Mouse (Mus musculus): ENCODE measurements around the gene Mlx.
A peak's percentile ranks its signal among the peaks of the same experiment; 100 is the strongest.

The Mlx gene

DNA sequence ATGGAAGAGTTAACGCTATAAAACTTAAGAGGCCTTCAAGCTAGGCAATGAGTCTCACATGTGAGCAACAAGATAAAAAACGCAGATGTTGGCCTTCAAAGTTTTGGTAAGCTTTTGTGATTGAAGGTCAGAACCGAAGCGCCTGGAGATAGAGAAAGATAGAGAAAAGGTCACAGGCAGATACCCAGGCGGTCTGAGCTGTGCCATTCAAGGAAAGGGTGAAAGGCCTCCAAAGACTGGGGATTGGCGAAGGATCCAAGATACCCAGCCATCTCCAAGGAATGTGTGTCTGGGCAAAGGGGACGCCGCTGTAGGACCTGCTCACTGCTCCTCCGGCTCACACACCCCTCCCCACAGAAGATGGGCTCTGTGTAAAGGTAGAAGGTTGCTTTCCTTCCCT is 22.1 kb upstream of the Mlx start:
- ATAC-seq (ENCODE audit: low TSS enrichment): no peak

DNA sequence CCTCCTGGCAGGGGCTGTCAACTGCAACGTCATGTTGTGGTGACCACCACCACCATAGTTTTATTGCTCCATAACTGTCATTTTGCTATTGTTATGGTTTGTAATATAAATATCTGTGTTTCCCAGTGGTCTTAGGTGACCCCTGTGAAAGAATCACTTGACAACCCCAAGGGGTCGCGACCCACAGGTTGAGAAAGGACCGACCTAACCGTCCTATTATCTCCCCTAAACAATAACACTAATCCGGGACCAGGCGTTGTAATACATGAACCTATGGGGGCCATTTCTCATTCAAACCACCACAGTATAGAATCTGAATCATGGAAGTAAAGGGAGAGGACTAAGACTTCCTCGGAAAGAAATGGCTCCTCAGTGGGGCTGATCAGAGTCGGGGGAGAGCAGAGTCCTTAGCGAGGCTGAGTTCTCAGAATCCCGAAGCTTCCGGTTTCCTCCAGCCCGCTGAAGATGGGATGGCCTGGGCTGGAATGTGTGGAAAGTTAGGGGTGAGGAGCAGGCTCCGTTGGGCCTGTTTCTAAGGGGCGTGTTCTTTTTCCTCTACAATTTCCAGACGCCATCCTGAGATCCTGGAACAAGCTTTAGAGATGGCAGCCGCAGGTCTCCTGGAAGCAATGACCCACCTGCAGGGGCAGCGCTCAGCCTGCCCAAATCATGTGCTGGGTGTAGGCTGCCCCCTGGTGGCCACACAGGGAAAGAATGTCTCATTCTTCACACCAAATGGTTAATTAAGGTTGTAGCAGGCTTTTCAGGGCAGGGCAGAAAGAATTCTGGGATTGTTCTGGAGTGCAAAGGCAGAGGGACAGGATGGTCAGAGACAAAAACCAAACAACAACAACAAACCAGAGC is 20.3 kb upstream of the Mlx start:
- no peak for ATAC-seq (ENCODE audit: low TSS enrichment)

DNA sequence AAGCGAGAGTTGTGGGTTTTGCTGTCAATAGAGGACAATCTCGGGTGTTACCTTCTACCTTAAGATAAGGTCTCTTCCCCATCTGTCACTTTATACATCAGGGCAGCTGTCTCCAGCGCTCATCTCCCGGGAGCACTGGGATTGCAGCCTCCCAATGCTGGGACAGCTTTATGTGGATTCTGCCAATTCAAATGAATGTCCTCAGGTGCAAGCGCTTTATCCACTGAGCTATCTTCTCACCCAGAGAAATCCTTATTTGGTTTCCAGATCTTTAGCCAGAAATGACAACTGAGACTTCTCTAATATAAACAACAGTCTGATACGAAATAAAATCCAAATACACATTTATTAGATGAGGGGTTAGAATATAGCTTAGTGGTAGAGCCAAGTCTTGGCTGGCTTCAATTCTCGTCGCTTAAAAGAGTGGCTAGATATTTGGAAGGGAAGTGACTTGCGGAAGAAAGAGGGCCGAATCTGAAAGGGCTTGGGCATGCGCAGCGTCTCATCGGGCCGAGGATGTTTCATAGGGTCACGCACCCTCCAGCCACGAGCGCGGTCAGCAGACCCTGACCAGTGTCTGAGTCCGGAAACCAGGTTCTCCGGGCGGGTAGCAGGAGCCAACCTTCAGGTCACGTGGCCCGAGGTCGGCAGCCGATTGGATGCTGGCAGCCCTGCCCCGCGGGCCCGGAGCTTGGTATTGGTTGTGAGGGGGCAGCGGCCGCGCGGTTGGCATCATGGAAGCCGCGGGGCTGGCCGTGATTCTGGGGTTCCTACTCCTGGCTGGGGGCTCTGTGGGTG is 17.5 kb upstream of the Mlx start, which contains the start of gene Naglu:
TSS of gene Naglu (plus strand) at position 622 of the 798 bp plus-strand sequence.
- peak; percentile 83 for ATAC-seq (ENCODE audit: low TSS enrichment)

DNA sequence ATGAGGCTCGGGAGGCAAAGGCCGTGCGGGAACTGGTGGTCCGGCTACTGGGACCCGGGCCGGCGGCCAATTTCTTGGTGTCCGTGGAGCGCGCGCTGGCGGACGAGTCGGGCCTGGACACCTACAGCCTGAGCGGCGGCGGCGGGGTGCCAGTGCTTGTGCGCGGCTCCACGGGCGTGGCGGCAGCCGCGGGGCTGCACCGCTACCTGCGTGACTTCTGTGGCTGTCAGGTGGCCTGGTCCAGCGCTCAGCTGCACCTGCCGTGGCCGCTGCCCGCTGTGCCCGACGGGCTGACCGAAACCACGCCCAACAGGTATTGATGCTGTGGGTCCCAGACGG is 16.9 kb upstream of the Mlx start:
- peak; percentile 24 for ATAC-seq (ENCODE audit: low TSS enrichment)

DNA sequence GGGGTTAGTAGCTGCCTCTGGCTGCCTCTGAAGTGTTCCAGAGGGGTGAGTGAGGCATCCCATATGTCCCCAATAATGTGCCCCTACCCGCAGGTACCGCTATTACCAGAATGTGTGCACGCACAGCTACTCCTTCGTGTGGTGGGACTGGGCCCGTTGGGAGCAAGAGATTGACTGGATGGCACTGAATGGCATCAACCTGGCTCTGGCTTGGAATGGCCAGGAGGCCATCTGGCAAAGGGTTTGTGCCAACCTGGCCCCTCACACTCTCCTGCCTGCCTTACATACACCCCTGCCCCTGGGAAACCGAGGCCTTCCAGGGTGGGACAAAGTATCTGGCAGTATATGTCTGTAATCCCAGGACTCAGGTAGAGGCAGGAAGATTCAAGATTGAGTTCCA is 16.1 kb upstream of the Mlx start:
- ATAC-seq (ENCODE audit: low TSS enrichment): no peak

DNA sequence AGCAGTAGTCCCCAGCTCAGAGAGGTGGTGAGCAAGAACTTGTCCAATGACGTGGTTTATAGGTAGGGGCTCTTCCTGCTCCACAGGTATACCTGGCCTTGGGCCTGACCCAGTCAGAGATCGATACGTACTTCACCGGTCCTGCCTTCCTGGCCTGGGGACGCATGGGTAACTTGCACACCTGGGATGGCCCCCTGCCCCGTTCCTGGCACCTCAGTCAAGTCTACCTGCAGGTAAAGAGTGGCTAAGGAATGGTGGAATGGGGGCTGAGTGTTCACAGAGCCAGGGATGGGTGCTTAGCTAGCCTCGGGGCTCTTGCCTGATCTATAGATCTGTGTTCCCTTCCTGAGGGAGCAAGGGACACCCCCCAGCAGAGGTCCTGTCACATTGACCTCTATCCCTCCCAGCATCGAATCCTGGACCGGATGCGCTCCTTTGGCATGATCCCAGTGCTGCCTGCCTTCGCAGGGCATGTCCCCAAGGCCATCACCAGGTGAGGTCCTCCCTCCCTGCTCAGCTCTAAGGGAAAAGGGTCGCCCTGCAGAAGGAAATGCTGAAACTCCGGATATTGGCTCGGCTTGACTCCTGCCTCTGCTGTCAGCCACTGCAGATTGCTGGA is 15.2 kb upstream of the Mlx start:
- ATAC-seq (ENCODE audit: low TSS enrichment): no peak

DNA sequence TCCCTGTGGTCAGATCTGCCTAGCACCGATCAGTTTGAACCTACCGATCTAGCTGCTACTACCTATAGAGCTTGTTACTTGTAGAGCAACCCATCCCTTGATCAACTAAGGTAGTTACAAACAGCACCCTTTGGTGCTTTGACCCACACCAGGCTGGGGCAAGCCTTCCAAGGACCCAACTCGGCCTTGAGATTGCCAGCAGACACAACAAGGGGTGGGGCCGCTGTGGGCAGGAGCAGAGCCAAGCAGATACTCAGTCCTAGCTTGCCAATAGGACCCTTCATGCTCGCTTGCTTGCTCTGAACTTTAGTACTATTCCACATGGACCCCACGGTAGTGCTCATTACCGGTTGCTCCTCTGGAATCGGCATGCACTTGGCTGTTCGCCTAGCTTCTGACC is 9.0 kb upstream of the Mlx start, which contains the start of gene Hsd17b1:
TSS of gene Hsd17b1 (plus strand) at position 291 of the 400 bp plus-strand sequence.
- ATAC-seq (ENCODE audit: low TSS enrichment): no peak

DNA sequence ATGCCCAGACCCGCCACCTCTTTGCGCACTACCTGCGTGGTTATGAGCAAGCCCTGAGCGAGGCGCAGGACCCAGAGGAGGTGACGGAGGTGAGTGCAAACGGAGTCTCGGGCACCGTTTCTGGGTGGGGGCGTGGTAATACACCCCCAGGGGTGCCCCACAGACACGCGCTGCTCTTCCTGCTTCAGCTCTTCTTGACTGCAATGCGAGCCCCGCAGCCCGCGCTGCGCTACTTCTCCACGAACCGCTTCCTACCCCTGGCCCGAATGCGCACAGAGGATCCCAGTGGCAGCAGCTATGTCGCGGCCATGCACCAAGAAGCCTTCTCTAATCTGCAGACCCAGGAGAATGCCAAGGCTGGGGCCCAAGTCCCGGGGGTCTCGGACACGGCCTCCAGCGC is 7.3 kb upstream of the Mlx start:
- no peak for ATAC-seq (ENCODE audit: low TSS enrichment)

DNA sequence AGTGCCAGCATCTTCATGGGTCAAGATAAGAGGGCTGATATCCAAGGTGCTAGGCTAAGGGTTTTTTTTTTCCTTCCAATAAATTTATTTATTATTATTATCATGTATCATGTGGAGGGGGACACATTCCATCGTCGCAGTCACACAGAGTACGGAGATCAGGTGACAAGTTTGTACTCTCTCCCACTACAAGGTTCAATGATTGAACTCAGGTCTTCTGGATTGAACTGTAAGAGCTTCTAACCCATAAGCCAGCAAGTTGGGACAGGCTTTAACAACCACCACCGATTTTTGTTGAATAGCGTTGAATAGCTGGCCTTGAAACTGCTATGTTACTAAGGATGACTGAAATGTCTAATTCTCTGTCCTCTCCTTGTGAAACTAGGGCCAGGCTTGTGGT is 6.7 kb upstream of the Mlx start:
- ATAC-seq (ENCODE audit: low TSS enrichment): no peak

DNA sequence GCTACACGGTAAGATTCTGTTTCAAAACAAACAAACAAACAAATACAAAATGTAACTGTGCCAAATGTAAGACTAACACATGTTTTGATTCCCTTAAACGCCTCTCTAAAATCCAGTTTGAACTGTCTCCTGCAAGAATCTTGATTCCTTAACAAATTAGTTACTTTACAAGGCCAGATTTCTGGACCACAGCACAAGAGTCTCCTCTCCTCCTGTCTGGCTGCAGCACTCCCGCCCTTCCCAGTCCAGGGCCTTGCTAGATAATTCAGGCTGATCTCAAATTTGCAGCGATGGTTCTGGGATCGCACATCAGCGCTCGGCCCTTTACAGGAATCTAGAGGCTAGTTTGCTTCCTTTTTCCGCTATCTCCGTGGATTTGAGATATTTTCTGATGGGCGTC is 5.4 kb upstream of the Mlx start:
- ATAC-seq (ENCODE audit: low TSS enrichment): no peak

DNA sequence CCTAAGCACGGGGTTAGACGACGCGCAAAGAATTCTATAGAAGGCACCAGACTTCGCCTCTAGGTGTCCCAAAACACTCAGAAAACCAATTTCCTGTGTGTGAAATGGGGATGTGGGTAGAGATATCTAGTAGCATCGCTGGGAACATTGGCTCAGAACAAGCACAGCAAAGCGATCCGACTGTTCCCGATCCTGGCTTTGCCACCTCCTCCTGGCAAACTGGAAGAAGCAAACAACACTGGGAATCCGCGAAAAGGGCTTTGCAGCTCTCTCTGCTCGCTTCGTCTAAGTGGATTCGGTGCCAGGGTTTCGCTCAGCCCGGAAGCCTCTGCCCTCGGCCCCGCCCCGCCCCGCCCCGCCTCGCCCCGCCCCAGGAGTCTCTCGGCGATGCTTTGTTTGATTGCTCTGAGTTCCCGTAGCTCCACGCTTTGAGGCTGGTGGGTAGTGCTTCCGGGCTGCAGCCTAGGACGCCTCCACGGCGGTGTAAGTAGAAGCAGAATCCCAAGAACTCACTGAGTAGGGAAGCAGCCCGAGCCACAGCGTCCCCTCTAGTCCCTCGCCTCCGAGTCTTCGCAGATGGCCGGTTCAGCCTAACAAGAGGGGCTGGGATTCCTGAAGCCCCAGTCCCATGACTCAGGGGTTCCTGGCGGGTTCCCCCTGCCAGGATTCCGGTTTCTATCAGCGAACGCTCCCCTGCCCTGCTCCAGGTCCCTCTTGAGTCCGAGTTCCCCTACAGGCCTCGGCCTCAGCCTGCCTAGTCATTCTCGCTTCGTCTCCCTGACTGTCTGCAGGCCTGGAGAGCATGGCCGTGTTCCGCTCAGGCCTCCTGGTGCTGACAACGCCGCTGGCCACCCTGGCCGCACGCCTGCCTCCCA is 4.6 kb upstream of the Mlx start, which contains the start of gene Coasy:
TSS of gene Coasy (plus strand) at position 358 of the 875 bp plus-strand sequence.
- ATAC-seq (ENCODE audit: low TSS enrichment): peak; percentile 66

DNA sequence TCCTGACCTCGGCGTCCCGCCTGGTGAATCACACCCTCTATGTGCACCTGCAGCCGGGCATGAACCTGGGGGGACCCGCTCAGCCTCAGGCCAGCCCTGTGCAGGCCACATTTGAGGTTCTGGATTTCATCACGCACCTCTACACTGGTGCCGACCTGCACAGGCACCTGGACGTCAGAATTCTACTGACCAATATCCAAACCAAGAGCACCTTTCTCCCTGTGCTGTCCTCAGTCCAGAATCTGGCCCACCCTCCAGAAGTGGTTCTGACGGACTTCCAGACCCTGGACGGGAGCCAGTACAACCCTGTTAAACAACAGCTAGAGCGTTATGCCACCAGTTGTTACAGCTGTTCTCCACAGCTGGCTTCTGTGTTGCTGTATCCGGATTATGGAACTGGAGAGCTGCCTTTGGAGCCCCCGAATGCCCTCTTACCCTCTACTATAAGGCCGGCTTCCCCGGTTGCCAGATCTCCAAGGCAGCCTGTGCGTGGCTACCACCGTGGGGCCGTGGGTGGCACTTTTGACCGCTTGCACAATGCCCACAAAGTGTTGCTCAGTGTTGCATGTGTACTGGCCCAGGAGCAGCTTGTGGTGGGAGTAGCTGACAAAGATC is 3.9 kb upstream of the Mlx start:
- no peak for ATAC-seq (ENCODE audit: low TSS enrichment)

DNA sequence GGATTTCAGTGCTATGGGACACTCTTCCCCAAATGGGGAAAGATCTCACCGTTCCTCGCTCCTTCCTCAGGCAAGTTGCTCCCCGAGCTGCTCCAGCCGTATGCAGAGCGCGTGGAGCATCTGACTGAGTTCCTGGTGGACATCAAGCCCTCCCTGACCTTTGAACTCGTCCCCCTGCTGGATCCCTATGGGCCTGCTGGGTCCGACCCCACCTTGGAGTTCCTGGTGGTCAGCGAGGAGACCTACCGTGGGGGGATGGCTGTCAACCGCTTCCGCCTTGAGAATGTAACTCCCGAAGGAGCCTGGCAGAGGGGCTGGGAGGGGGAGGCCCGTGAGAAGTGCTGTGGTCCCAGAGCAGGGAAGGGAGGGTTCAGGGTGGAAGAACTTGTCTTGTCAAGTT is 2.8 kb upstream of the Mlx start:
- no peak for ATAC-seq (ENCODE audit: low TSS enrichment)

DNA sequence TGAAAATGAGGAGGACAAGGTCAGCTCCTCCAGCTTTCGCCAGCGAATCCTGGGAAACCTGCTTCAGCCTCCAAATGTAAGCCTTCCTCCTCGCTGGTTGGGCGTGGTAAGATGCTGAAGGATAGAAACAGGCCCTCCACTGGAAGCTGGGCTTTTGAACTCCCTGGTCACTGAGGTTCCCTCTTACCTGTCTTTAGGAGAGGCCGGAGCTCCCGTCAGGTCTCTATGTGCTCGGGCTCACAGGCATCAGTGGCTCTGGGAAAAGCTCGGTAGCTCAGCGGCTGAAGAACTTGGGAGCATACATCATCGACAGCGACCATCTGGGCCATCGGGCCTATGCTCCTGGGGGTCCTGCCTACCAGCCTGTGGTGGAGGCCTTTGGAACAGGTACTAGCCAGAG is 2.3 kb upstream of the Mlx start:
- ATAC-seq (ENCODE audit: low TSS enrichment): no peak

DNA sequence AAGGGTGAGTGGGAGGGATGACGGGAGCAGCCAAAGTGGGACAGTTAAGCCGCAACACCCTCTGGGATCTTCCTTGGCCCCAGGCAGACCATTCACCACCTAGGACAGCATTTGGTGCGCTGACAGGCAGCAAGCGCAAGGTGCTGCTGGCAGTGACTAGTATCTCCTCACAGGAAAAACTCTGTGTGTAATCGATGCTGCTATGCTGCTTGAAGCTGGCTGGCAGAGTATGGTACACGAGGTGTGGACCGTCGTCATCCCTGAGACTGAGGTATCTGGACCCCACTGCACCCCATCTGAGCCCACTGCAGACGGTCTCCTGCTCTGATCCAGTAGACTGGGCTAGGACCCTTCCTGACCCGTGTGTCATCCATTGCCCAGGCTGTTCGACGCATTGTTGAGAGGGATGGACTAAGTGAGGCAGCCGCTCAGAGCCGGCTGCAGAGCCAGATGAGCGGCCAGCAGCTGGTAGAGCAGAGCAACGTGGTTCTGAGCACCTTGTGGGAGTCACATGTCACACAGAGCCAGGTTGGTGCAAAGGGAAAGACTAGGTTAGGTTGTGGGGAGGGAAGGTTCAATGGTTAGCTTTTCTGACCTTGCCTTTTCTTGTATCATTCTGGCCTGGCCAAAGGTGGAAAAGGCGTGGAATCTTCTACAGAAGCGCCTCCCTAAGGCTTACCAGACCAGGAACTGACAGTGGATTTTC is 1.3 kb upstream of the Mlx start:
- no peak for ATAC-seq (ENCODE audit: low TSS enrichment)

DNA sequence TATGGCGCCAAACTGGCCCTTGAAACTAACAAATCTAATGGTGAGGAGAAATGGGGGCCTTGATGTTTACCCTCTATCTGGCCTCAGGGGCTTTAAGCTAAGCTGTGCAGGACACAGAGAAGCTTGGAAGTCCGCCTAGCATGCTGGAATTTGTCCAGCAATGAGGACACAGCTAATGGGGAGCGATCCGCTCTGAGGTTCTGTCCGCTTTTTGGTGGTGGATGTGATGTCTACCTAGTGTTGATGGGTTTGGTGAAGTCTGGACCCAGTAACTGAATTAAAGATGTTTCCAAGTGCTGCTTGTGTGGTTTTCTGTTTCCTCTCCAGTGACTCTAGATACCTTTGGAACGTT is 778 bp upstream of the Mlx start:
- no peak for ATAC-seq (ENCODE audit: low TSS enrichment)

DNA sequence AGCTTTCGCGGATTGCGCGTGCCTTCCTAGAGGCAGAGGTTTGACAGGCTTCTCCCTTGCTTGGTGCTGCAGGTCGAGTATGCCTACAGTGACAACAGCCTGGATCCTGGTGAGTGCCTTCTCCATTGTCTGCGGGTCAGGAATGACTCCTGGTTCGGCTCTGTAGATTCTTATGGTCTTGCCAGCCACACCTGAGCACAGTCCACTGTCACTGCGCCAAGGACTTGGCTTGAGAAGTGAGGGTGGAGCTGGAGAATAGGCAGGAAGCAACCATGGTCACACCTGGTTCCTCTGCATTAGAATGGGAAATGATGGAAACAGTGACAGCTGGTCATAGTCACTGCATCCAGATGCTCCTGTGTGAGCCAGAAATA is 592 bp downstream of the Mlx start:
- no peak for ATAC-seq (ENCODE audit: low TSS enrichment)

DNA sequence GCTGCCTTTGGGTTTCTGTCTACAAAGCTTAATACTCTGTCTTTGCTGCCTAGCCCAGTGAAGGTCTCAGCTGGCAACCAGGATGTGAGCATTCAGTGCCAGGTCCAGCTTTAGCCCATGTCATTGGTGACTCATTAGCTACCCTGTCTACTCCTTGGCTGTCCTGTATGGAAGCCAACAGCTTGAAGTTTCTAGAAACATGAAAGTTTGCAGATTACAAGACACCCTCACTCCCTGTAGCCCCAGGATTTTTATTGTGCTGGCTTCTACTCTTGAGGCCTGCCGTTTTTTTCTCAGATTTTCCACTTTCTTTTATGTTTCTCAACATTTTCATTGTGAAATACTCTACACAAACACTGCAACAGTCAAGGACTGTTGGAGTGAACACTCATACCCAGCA is 2.9 kb downstream of the Mlx start:
- ATAC-seq (ENCODE audit: low TSS enrichment): no peak

DNA sequence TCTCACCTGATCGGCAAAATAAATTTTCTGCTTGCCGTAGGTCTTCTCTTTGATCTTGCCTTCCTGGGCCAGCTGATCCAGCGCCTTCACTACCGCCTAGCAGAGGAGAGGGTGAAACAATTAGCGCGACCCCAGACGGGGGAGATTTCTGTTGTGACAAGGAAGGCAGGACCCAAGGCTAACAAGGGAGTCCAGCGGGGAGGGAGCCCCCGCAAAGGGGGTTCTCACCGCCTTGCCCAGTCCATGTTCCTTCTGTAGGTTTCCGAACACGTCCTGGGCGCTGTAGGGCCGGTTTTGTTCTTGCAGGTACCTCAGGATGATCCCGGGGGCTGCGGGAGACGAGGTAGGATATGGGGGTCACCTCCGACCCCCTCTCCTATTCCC is 7.8 kb downstream of the Mlx start:
- ATAC-seq (ENCODE audit: low TSS enrichment): no peak; the same call in 1 of the 2 replicates

DNA sequence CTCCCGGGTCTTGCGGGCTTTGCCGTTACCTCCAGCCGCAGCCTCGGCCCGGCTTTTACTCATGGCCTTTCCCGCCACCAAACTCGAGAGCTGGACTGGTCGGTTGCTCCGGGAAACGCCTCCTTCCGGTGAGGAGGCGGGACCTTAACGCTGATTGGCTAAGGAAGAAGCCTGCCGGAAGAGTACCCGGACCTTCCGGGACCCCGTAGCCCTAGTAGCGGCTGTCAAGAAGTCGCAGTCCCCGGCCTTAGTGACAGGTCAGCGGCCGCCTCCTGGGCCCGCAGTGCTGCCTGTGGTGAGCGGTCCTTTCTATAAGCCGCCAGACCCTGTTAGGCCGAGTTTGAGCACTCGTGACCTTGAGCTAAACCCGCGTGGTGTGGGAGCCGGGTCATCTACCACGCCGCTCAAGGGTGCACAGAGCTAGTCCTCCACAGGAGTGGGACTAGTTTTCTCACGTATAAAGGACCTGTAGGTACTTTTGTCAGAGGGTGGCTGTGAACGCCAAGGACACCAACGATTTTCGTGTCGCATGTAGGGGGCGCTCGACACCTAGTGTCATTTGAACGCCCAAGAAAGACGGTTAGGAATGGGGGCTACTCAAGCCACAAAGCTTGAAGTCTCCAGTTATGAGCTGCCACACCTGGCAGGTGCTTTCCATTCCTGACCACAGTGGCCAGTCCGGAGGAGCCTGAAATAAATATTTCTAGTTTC is 8.4 kb downstream of the Mlx start, which contains the start of gene Psmc3ip:
TSS of gene Psmc3ip (minus strand) at position 123 of the 711 bp plus-strand sequence.
- peak; percentile 97 for ATAC-seq (ENCODE audit: low TSS enrichment)

All from frontal cortex, adult (tissue).